Mouse (Mus musculus) hindlimb bud, embryonic 11.5 days (tissue): ENCODE results near the gene Fcer1g.
"Not testable (repeated sequence)": the region's sequence is repeated elsewhere in the genome, so short reads cannot be mapped to it uniquely, and the experiment has no call there.

Source experiments
- DNase-seq: peaks from one replicate; pipeline ENCODE4 v3.0.0-alpha.2; 2012; ENCODE audit warnings: low read depth, low spot score; ENCODE audit errors: extremely low spot score

The Fcer1g gene

DNA sequence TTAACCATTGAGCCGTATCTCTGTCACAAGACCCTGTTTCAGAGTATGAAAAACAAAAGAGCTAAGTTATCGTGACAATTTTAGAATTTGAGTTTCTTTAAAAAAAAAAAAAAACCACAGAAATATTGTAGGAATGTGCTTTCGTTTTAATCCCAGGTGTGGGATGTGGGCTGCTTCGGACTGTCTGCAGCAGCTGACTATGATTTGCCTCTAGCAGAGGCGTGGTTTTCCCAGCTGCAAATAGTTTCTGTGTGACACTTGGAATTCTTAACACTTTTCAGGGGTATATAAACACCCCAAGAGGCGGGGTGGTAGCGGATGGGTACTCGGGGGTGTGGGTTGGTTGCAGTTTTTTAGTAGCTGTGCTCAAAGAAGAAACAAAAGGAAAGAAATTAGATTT is 11.2 kb upstream of the Fcer1g start:
- DNase-seq = no peak

DNA sequence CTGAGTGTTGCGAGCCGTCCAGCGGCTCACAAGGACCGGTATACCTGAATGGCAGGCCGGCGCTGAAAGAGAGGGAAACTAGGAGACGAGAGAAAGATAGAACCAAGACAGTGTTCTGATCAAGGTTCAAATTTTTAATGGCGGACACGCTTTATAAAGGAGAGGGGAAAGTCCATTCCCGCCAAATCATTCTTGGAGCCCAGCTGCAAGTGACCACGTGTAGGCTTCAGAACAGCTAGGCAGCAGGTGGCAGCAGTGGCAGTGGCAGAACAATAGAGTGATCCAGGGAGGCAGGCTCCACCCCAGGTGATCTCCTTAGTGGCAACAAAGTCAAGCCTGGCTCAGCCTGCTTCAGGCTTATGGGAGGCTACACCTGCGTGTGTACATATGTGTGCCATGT is 7.8 kb upstream of the Fcer1g start:
- not testable (repeated sequence) for DNase-seq

DNA sequence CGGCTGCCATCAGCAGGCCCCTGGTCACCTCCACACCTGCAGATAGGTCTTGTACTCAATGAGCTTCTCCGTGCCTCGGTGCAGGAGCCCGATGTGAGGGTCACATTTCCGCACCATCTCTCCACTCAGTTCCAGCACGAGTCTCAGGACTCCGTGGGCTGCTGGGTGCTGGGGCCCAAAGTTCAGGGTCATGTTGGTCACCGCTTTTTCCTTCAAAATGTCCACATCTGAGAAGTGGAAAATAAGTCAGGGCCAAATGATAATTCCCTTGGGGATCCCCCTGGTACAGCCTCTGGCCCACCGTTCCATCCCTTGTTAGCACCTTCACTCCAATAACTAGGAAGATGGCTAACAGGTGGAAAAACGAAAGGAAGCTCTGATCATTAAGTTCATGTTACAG is 6.7 kb upstream of the Fcer1g start:
- DNase-seq = no peak

GRCm38 (mm10) chr1:171239992-171240744 is 6.0 kb upstream of the Fcer1g start:
- DNase-seq = no peak

- no peak for DNase-seq
These were observed 4.3 kb upstream of the Fcer1g start for GRCm38 (mm10) chr1:171238463-171238862.

DNA sequence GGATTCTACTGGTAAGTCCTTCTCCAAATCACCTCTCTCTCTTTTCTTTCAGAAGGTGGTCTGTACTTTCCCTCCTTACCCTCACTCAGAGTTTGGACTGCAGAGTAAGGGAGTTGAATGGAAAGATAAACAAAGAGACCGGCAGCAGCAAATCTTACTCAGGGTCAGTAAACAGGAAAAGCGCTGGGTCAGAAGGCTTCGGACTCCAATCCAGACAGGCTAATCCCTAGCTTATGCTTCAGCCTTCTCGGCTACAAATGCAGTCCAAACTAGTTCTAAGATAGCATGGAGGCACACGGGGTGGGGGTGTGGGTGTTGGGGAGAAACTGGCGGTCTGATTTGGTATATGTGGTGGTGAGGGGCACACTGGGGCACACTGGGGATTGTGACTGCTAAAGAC is 3.3 kb upstream of the Fcer1g start:
- DNase-seq = no peak

DNA sequence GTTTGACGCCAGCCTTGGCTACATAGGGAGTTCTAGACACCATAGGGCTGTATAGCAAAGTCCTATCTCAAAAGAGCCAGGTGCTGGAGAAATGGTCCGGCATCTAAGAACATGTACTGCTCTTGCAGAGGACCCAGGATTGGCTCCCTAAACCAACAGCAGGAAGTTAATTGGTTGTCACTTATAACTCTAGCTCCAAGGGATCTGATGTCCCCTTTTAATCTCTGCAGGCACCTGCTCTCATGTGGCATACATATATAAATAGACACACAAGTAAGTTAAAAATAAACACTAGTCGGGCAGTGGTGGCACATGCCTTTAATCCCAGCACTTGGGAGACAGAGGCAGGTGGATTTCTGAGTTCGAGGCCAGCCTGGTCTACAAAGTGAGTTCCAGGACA is 1.6 kb upstream of the Fcer1g start:
- no peak for DNase-seq

DNA sequence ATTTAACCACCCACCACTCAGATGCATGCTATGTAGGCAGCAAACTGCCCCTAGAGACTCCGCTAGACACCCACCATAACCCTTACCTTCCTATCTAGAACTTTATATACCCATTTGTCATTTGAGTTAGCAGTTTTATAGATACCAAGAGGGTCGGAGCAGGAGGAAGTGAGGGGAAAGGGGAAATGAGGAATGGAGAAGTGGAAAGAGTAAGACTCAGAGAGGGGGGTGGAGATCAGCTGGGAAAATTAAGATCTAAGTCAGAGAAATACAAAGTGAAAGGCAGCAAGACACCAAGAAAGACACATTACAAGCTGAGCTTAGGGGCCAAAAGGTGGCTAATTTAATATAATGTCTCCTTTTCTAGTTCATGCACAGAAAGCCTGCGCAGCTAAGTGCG is 373 bp upstream of the Fcer1g start:
- no peak for DNase-seq

GRCm38 (mm10) chr1:171232800-171233730 is 1.1 kb downstream of the Fcer1g start:
- DNase-seq = no peak

DNA sequence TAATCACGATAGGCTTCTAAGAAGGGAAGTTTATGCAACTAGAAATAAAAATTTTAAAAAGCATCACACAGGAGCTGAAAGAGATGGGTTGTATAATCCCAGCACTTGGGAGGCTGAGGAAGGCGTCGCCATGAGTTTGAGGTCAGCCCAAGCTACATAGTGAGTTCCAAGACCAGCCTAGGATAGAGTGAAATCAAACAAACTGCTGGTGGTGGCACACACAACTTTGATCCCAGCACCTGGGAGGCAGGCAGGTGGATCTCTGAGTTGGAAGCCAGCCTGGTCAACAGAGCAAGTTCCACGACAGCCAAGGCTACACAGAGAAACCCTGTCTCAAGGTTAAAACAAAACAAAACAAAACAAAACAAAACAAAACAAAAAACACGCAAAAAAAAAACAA is 1.8 kb downstream of the Fcer1g start:
- no peak for DNase-seq

- no peak for DNase-seq
These were observed 2.3 kb downstream of the Fcer1g start for GRCm38 (mm10) chr1:171231844-171232243.

- DNase-seq = peak; percentile 53
These were observed 4.0 kb downstream of the Fcer1g start for GRCm38 (mm10) chr1:171230215-171230614.

GRCm38 (mm10) chr1:171229750-171230149 is 4.4 kb downstream of the Fcer1g start:
- no peak for DNase-seq

DNA sequence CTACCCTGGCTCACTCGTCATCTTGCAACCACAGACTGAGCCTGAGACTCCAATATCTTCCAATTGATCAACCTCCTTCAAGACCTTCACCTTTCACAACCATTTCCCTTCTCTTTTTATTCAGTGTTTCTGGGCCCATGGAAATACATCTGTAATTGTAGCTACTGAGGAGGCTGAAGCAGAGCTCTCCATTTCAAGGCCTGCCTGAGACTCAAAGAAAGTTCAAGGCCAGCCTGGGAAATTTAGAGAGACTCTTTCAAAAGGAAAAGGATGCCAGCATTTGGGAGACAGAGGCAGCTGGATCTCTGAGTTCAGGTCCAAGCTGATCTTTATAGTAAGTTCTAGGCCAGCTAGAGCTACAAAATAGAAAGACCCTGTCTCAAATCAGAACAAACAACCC is 6.3 kb downstream of the Fcer1g start:
- no peak for DNase-seq

- no peak for DNase-seq
These were observed 7.4 kb downstream of the Fcer1g start for GRCm38 (mm10) chr1:171226780-171227179.

- DNase-seq = no peak
These were observed 9.3 kb downstream of the Fcer1g start, which contains the start of gene Apoa2 for GRCm38 (mm10) chr1:171224857-171225256. Gene Apoa2, plus strand, starts transcription at chr1:171225054.

DNA sequence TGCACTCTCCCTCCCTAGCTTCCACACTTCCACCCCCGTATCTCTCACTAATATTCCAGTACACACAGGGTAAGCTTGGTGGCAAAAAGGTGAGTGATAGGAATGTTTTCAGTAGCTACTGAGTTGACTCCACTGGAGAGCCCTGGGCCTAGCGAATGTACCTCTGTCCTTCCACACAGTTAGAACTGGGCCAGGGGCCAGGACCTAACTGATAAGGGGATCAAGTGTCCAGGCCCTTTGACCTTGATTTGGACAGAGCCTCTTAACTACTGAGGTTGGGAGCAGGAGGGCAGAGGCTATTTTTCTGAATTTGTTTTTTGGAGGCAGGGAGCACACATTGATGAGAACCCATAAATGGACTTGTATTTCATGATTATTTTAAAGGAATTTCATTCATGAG is 10.4 kb downstream of the Fcer1g start:
- DNase-seq = no peak

DNA sequence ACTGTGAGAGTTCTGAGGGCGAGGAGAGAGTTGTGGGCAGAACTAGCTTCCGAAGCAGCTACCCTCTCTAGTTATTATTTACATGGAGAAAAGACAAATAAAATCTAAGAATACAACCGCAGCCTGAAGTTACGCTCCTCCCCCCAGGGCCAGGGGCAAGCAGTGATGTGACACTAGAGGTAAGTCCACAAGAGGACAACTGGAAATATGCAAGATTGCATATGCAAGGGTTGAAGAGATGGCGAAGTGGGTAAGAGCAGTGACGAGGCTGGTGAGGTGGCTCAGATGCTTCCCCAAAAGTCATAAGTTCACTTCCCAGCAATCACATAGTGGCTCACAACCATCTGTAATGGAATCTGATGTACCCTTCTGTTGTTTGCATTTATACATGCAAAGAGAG is 11.0 kb downstream of the Fcer1g start:
- DNase-seq = no peak

DNA sequence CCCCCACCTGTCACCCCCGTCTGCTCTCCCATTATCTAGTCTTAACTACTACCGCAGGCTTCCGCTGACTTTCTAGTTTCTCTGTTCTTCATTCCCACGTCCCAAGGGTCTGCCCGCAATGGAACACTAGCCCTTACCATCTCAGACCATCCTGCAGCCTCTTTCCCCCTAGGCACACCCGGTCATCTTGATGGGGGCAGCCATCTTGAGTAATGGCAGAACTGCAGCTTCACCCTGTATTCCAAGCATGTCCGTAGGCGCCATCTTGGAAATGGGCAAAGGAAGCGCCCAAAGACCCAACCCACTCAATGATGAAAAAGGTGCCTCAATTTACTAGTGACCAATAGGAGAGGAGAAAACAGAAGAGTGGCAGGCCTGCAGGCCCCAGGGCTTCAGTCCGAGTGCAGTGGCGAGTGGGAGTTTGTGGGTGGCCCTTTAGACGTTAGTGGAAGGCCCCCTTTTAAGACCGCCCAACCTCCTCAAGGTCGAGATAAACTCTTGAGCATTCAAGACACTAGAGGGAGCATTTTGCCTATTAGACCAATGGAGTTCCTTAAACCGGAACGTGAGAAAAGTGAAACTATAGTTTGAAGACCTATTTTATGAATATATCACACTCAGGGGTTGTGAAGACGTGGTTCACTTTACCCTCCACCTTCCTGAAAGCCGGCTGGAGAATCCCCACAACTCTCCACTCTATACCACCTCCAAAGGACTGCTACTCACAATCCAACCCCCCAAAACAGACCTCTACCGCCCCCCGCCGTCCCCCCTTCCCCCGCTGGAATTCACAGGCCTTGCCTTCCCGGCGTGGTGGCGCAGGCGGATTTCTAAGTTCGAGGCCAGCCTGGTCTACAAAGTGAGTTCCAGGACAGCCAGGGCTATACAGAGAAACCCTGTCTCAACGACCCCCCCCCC is 11.7 kb downstream of the Fcer1g start, which contains the start of gene Tomm40l:
Tomm40l (minus strand) TSS at position 277 of the 918 bp plus-strand sequence.
- peak; percentile 98 for DNase-seq

DNA sequence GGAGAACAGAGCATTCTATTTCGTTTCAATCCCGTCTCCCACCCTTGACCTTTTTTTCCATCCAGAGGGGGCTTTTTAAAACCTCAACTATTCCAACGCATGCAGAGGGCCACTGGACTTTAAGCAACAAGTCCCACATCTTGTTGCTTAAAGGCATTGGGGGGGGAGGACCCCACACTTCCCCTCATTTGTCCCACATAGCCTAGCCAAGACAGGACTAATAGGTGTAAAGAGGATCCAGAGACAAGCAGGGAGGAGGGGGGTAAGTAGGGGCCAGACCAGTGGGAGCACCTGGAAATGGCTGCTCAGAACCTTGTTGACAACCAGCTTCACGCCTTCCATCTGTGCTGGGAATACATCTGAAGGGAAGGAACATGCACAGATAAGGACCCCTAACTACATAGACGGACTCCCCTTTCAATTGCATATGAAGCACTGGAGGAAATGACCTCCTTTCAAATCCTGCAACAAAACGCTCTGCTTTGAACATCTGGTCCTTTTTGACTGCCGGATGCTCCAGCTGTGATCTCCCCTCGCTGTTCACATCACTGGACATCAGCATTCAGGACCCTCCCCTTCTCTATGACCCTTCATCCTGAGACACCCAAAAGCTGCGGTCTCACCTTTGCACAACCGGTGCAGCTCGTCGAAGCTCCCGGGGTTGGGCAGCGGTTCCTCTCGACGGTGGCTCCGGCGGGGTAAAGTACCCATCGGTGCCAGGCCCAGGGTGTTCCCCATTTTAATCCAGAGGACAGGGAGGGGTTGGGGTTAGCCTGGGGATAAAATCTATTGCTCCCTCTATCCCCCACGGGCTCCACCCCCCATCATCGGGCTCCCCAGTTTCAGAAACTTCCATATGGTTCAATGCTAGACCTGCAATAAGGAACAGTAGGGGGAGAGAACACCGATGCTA is 12.6 kb downstream of the Fcer1g start:
- no peak for DNase-seq
